ENCODE assay signal across 9 mouse cellular contexts in genomic region chr3:146520226-146520797, GRCm38 (mm10). TPM values are rescaled to one million over a fixed set of nuclear protein-coding genes. Genes with fewer than 3 reads are reported as not detected.
DNase-seq lines count a peak whose midpoint lies in the region; ATAC-seq and TF ChIP-seq lines count a peak whose summit lies in the region.
"Had no signal": no experiment of that assay in that cellular context is flagged by ENCODE, and none has a peak within 500 bp of the region (broad histone marks: within the 10 kb centered on the region; RNA-seq: fewer than 3 reads in every experiment).

No protein-coding gene starts in this region.

- peak overlapping the region; percentile 99 for H3K27ac ChIP-seq in heart, embryonic 11.5 days (ENCODE audit: low read depth, low read length)
- H3K27ac ChIP-seq in forebrain, embryonic 15.5 days (replicated peaks) = peak overlapping the region; percentile 98
- peak overlapping the region; percentile 94 for H3K27ac ChIP-seq in liver, postnatal 0 days (ENCODE audit: low read depth)

- peak overlapping the region; percentile 96 for H3K9ac ChIP-seq in heart, embryonic 11.5 days (ENCODE audit: low read depth, low read length)
- peak overlapping the region; percentile 76 for H3K9ac ChIP-seq in forebrain, embryonic 15.5 days (replicated peaks)
- H3K9ac ChIP-seq in liver, postnatal 0 days (replicated peaks) = peak overlapping the region; percentile 72

- TF ChIP-seq EP300 in liver, postnatal 0 days (IDR thresholded peaks at IDR 0.05; ENCODE audit: low read depth) = no peak

- no peak for DNase-seq in heart, postnatal 4 days
- no peak for DNase-seq in liver, postnatal 0 days
- DNase-seq in frontal cortex, adult 2 months (ENCODE audit: extremely low spot score in 1 of 2, low spot score in 1 of 2) = no peak
- DNase-seq in cerebellum, adult 11-12 months = no peak
- no peak for DNase-seq in testis, postnatal 14 days (ENCODE audit: low spot score)
- DNase-seq: gastrocnemius, postnatal 25 days had no signal

- 38% methylated on average over 5 of the region's 5 CpGs for WGBS in heart, embryonic 11.5 days (ENCODE audit: insufficient replicate concordance)
- WGBS in forebrain, embryonic 15.5 days = 37% methylated on average over 5 of the region's 5 CpGs
- 34% methylated on average over 5 of the region's 5 CpGs for WGBS in liver, postnatal 0 days (ENCODE audit: insufficient replicate concordance)

- H3K9me3 ChIP-seq in heart, embryonic 11.5 days (replicated peaks; ENCODE audit: control insufficient read depth, low read length) = no peaks in the 10 kb centered on the region
- no peaks in the 10 kb centered on the region for H3K9me3 ChIP-seq in E14TG2a.4 (ENCODE audit: low read length)
- H3K9me3 ChIP-seq in forebrain, embryonic 15.5 days = no peaks in the 10 kb centered on the region
- no peaks in the 10 kb centered on the region for H3K9me3 ChIP-seq in liver, postnatal 0 days (ENCODE audit: low read length)

- H3K27me3 ChIP-seq in heart, embryonic 11.5 days (ENCODE audit: control insufficient read depth, insufficient read depth, low read length) = no peaks in the 10 kb centered on the region
- H3K27me3 ChIP-seq in E14TG2a.4 (ENCODE audit: insufficient read depth, low read length) = no peaks in the 10 kb centered on the region
- no peaks in the 10 kb centered on the region for H3K27me3 ChIP-seq in forebrain, embryonic 15.5 days
- no peaks in the 10 kb centered on the region for H3K27me3 ChIP-seq in liver, postnatal 0 days (ENCODE audit: insufficient read depth, low read length)

- peak overlapping the region; percentile 90 for H3K4me3 ChIP-seq in heart, embryonic 11.5 days (ENCODE audit: low read depth, low read length)
- H3K4me3 ChIP-seq in E14TG2a.4 (replicated peaks; ENCODE audit: low read length) = peak overlapping the region; percentile 88
- peak overlapping the region; percentile 81 for H3K4me3 ChIP-seq in forebrain, embryonic 15.5 days
- peak overlapping the region; percentile 67 for H3K4me3 ChIP-seq in liver, postnatal 0 days (ENCODE audit: low read depth, low read length)

- peaks cover 9% of the 10 kb centered on the region for H3K36me3 ChIP-seq in heart, embryonic 11.5 days (ENCODE audit: control insufficient read depth, insufficient read depth, low read length)
- peaks cover 38% of the 10 kb centered on the region for H3K36me3 ChIP-seq in E14TG2a.4 (ENCODE audit: insufficient read depth, low read length)
- peaks cover 18% of the 10 kb centered on the region for H3K36me3 ChIP-seq in forebrain, embryonic 15.5 days
- peaks cover 23% of the 10 kb centered on the region for H3K36me3 ChIP-seq in liver, postnatal 0 days (replicated peaks; ENCODE audit: insufficient read depth, low read length)

- no peak for TF ChIP-seq CTCF in E14TG2a.4 (conservative IDR thresholded peaks at IDR 0.05; ENCODE audit: low read length)
- peak; percentile 16; the same call in 1 of the 2 replicates for TF ChIP-seq CTCF in liver, postnatal 0 days (IDR thresholded peaks at IDR 0.05; ENCODE audit: low read depth)

- H3K4me2 ChIP-seq in heart, embryonic 11.5 days = peak overlapping the region; percentile 75
- peak overlapping the region; percentile 76 for H3K4me2 ChIP-seq in forebrain, embryonic 15.5 days (replicated peaks)
- peak overlapping the region; percentile 87 for H3K4me2 ChIP-seq in liver, postnatal 0 days (ENCODE audit: low read depth, low read length)

- H3K4me1 ChIP-seq in heart, embryonic 11.5 days (ENCODE audit: control insufficient read depth, insufficient read depth, low read length) = no peaks in the 10 kb centered on the region
- peaks cover 24% of the 10 kb centered on the region for H3K4me1 ChIP-seq in E14TG2a.4 (replicated peaks; ENCODE audit: low read depth, low read length)
- peaks cover 14% of the 10 kb centered on the region for H3K4me1 ChIP-seq in forebrain, embryonic 15.5 days
- H3K4me1 ChIP-seq in liver, postnatal 0 days (ENCODE audit: insufficient read depth) = peaks cover 7% of the 10 kb centered on the region

- ATAC-seq in heart, embryonic 11.5 days (replicated peaks; ENCODE audit: insufficient number of reproducible peaks, low FRiP score, low TSS enrichment) = no peak
- ATAC-seq in forebrain, embryonic 15.5 days (replicated peaks) = no peak; the same call in 1 of the 2 replicates
- no peak for ATAC-seq in liver, postnatal 0 days

RNA-seq across cellular contexts. Expression of gene Rpf1, which starts 0.9 kb away (rescaled TPM):
- polyA plus RNA-seq in heart, embryonic 11.5 days (2014; fragmentation: Nextera tagmentation; extraction: Ambion mirVana) = 47.2 and 49.8 TPM in 2 replicates
- total RNA-seq in heart, postnatal 4 days (2021) = 10 to 100 TPM; 18.8 to 19.6 TPM
- 54.7 and 56.2 TPM in 2 replicates for polyA plus RNA-seq in forebrain, embryonic 15.5 days (2015; fragmentation: Nextera tagmentation; extraction: Ambion mirVana)
- 24.0 and 24.6 TPM in 2 replicates for polyA plus RNA-seq in liver, postnatal 0 days (2015; fragmentation: Nextera tagmentation; extraction: Ambion mirVana)
- 18.9 and 19.7 TPM in 2 replicates for polyA plus RNA-seq in frontal cortex, adult 2 months (2012; rRNA removed)

RNA-seq across cellular contexts. Expression of gene Gng5, which starts 20.7 kb away (rescaled TPM):
- 1,522 and 1,550 TPM in 2 replicates for polyA plus RNA-seq in heart, embryonic 11.5 days (2014; fragmentation: Nextera tagmentation; extraction: Ambion mirVana)
- total RNA-seq in heart, postnatal 4 days (2021) = 100 to 1,000 TPM; 297 to 316 TPM
- 415 and 426 TPM in 2 replicates for polyA plus RNA-seq in forebrain, embryonic 15.5 days (2015; fragmentation: Nextera tagmentation; extraction: Ambion mirVana)
- polyA plus RNA-seq in liver, postnatal 0 days (2015; fragmentation: Nextera tagmentation; extraction: Ambion mirVana) = 764 and 778 TPM in 2 replicates
- 93.6 and 102 TPM in 2 replicates for polyA plus RNA-seq in frontal cortex, adult 2 months (2012; rRNA removed)

RNA-seq across cellular contexts. Expression of gene Spata1, which starts 20.8 kb away (rescaled TPM):
- polyA plus RNA-seq in heart, embryonic 11.5 days (2014; fragmentation: Nextera tagmentation; extraction: Ambion mirVana) = 6.9 and 7.3 TPM in 2 replicates
- total RNA-seq in heart, postnatal 4 days (2021) = 1 to 10 TPM; 2.1 to 3.0 TPM
- 6.1 and 6.8 TPM in 2 replicates for polyA plus RNA-seq in forebrain, embryonic 15.5 days (2015; fragmentation: Nextera tagmentation; extraction: Ambion mirVana)
- polyA plus RNA-seq in liver, postnatal 0 days (2015; fragmentation: Nextera tagmentation; extraction: Ambion mirVana) = 0.62 and 1.5 TPM in 2 replicates
- polyA plus RNA-seq in frontal cortex, adult 2 months (2012; rRNA removed) = 3.4 and 4.7 TPM in 2 replicates

RNA-seq across cellular contexts. Expression of gene Uox, which starts 49.9 kb away (rescaled TPM):
- polyA plus RNA-seq in heart, embryonic 11.5 days (2014; fragmentation: Nextera tagmentation; extraction: Ambion mirVana) = not detected in 2 replicates
- total RNA-seq in heart, postnatal 4 days (2021) = not detected
- not detected in 2 replicates for polyA plus RNA-seq in forebrain, embryonic 15.5 days (2015; fragmentation: Nextera tagmentation; extraction: Ambion mirVana)
- polyA plus RNA-seq in liver, postnatal 0 days (2015; fragmentation: Nextera tagmentation; extraction: Ambion mirVana) = 213 and 245 TPM in 2 replicates
- polyA plus RNA-seq in frontal cortex, adult 2 months (2012; rRNA removed) = 0.20 and 0.34 TPM in 2 replicates
- total RNA-seq: gastrocnemius, postnatal 25 days had no signal
